Mouse (Mus musculus) brain, adult 2 months (tissue): ENCODE data around the gene Adam12.

Experiments
- DNase-seq: peaks from one replicate; pipeline ENCODE4 v3.0.0; 2011; ENCODE audit warnings: low read depth, low spot score

Adam12 gene

GRCm38 (mm10) chr7:134150305-134150704 is 81.6 kb downstream of the Adam12 start:
- no peak for DNase-seq

GRCm38 (mm10) chr7:134149351-134149750 is 82.6 kb downstream of the Adam12 start:
- no peak for DNase-seq

GRCm38 (mm10) chr7:134147561-134147960 is 84.4 kb downstream of the Adam12 start:
- DNase-seq, result no peak

- DNase-seq, result no peak
Measured at GRCm38 (mm10) chr7:134146821-134147220, 85.1 kb downstream of the Adam12 start.

GRCm38 (mm10) chr7:134144111-134144510 is 87.8 kb downstream of the Adam12 start:
- DNase-seq, result no peak

GRCm38 (mm10) chr7:134139291-134139949 is 92.5 kb downstream of the Adam12 start:
- DNase-seq, result no peak

GRCm38 (mm10) chr7:134132323-134132722 is 99.6 kb downstream of the Adam12 start:
- no peak for DNase-seq

GRCm38 (mm10) chr7:134128087-134128522 is 103.8 kb downstream of the Adam12 start:
- DNase-seq, result no peak

- DNase-seq, result peak; percentile 36
Measured at GRCm38 (mm10) chr7:134121397-134121796, 110.5 kb downstream of the Adam12 start.

- no peak for DNase-seq
Measured at GRCm38 (mm10) chr7:134115438-134115837, 116.5 kb downstream of the Adam12 start.

GRCm38 (mm10) chr7:134114311-134115188 is 117.4 kb downstream of the Adam12 start:
- DNase-seq, result peak; percentile 58

- DNase-seq, result no peak
Measured at GRCm38 (mm10) chr7:134113829-134114228, 118.1 kb downstream of the Adam12 start.

GRCm38 (mm10) chr7:134110116-134110515 is 121.8 kb downstream of the Adam12 start:
- no peak for DNase-seq

GRCm38 (mm10) chr7:134107849-134108248 is 124.1 kb downstream of the Adam12 start:
- DNase-seq, result no peak

GRCm38 (mm10) chr7:134099010-134099409 is 132.9 kb downstream of the Adam12 start:
- DNase-seq, result no peak

GRCm38 (mm10) chr7:134097861-134098260 is 134.1 kb downstream of the Adam12 start:
- no peak for DNase-seq

GRCm38 (mm10) chr7:134093871-134094270 is 138.1 kb downstream of the Adam12 start:
- no peak for DNase-seq

- DNase-seq, result no peak
Measured at GRCm38 (mm10) chr7:134090764-134091163, 141.2 kb downstream of the Adam12 start.

- no peak for DNase-seq
Measured at GRCm38 (mm10) chr7:134090256-134090655, 141.7 kb downstream of the Adam12 start.

- no peak for DNase-seq
Measured at GRCm38 (mm10) chr7:134088548-134089347, 143.2 kb downstream of the Adam12 start.

- DNase-seq, result no peak
Measured at GRCm38 (mm10) chr7:134085396-134085795, 146.6 kb downstream of the Adam12 start.

- no peak for DNase-seq
Measured at GRCm38 (mm10) chr7:134084926-134085325, 147.0 kb downstream of the Adam12 start.
